Mouse (Mus musculus) thymus, adult 18-20 months (tissue): ENCODE measurements around the gene Ttc28.
A peak's percentile ranks its signal among the peaks of the same experiment; 100 is the strongest.

Source experiments
- DNase-seq, 2 experiments: peaks; one replicate each; pipeline ENCODE4 v3.0.0; 2022; ENCODE audit warnings: mixed read lengths in 2 of 2

Gene Ttc28

GRCm38 (mm10) chr5:111218111-111218891 lies 338.7 kb downstream of the Ttc28 start:
- DNase-seq: no peak

DNA sequence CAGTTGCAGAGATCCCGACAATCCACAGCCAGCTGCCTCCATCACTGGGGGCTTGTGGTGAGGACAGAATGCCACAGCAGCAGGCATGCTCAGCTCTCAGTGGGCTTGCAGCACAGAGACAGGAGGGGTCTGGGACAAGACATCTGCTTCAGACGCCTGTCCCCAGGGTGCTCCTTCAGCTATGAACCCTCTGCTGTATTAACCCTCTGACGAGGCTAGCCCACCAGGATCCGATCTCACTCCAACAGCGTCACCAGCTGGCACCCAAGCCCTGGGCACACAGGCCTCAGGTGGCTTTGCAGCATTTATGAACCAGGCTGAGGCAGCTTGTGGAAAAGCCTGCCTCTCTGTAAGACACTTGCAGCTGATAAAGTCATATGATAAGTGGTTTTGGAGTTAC lies 339.4 kb downstream of the Ttc28 start:
- DNase-seq: no peak

GRCm38 (mm10) chr5:111220679-111221380 lies 341.2 kb downstream of the Ttc28 start:
- peak; percentile 29 to 36 for DNase-seq

DNA sequence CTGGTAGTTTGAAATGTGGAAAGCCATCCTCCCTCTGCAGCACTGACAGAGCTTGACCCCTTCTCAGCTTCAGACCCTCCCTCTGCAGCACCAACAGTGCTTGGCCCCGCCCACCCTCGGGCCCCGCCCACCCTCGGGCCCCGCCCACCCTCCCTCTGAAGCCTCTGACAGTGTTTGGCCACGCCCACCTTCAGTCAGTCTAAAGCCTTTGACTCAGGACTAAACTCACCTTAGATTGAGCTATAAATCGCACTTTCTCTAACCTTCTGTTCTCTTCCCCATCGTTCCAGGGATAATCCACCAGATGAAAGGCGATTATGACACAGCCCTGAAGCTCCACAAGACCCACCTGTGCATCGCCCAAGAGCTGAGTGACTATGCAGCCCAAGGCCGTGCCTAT lies 343.2 kb downstream of the Ttc28 start:
- no peak for DNase-seq

DNA sequence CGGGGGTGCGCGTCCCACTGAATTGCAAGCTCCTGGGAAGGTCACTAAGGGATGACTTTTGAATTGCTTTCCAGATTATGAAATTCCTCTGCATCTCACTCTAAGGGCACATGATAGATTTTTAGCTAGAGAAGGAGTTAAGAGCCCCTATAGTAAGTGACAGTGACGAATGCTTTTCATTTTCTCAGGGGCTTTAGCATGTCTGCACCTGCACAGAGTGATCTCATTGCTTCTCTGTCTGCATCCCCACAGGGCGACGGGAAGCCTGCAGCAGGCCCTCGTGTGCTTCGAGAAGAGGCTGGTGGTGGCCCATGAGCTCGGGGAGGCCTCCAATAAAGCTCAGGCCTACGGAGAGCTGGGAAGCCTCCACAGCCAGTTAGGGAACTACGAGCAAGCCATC lies 345.7 kb downstream of the Ttc28 start:
- no peak for DNase-seq

GRCm38 (mm10) chr5:111226486-111226885 lies 346.9 kb downstream of the Ttc28 start:
- no peak for DNase-seq

GRCm38 (mm10) chr5:111227850-111228249 lies 348.2 kb downstream of the Ttc28 start:
- no peak for DNase-seq

DNA sequence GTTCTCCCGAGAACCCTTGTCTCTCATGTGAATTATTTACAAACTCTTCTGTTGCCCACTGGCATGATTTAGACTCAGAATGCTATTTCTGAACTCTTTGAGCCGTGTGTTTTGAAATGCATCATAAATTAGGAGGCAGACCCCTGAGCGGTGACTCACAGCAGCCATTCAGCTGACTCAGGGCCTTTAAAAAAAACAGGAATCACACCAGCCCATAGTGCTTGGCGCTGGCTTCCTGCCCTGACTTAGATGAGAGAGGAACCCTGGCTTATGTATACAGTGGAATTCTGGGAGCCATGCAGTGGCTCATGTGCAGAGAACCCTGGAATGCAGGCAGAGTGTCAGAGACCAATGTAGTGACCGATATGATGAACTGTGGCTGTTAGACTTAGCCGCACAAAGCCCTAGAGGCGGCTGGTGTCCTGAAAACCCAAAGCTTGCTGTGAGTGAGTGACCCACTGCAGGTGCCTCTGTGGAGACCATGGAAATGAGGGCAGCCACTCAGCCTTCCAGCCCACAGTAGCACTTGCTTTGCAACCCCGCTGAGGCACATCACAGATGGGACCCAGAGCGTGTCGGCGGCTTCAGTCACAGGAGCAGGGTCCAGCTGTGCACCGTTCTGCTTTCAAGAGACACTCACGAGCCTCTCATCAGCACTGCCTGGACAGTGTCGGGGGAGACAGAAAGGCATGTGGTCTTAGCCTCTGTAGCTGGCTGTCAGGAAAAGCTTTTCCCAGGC lies 348.9 kb downstream of the Ttc28 start:
- DNase-seq: no peak

GRCm38 (mm10) chr5:111229041-111229394 lies 349.4 kb downstream of the Ttc28 start:
- DNase-seq: no peak

DNA sequence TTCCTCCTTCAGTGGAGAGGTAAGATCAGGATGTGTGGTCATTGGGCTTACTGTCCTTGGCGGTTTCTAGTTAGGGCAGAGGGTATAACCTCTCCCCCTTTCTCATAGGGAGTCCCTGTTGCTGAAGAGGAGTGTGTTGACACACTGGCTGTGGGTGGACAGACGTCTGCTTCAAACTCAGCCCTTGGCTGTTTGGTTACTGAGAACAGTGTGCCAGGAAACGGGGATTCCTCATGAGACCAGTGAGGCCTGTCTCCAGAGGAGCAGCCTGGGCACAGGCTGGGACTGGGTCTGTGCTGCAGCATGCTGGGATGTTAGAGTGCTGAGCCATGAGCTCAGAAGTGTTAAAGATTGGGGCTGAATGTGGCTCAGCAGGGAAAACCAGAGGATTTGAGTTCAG lies 350.1 kb downstream of the Ttc28 start:
- DNase-seq: no peak

DNA sequence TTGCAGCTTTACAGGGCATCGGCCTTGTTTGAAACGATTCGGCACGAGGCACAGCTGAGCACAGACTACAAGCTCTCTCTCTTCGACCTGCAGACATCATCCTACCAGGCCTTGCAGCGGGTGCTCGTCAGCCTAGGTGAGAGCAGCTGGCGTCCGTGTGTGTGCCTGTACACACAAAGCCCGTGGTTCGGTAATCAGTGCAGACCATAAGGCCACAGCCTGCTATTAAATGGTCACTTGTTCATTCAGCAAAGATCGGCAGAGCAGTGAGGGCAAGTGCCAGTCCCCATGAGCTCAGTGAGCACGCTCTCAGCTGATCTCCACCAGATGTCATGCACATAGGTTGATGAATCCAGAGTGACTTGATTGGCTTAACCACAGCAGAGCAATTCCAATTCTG lies 351.4 kb downstream of the Ttc28 start:
- DNase-seq: no peak

DNA sequence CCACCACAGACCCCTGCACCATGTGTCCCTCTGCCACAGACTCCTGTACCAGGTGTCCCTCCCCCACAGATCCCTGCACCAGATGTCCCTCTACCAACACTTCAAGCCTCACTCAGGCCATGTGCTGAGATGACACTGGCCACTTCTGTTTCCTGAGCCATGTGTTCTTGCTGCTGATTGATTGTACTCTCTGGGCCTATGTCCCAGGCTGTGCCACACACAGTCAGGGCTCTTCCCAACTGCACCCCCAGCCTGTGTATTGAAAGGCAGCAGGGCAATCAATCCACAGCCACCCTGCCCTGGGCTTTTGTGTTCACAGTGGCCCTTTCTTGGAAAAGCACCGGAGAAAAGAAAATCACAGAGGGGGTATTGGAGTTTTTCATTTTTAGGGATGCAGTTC lies 352.2 kb downstream of the Ttc28 start:
- DNase-seq: no peak

DNA sequence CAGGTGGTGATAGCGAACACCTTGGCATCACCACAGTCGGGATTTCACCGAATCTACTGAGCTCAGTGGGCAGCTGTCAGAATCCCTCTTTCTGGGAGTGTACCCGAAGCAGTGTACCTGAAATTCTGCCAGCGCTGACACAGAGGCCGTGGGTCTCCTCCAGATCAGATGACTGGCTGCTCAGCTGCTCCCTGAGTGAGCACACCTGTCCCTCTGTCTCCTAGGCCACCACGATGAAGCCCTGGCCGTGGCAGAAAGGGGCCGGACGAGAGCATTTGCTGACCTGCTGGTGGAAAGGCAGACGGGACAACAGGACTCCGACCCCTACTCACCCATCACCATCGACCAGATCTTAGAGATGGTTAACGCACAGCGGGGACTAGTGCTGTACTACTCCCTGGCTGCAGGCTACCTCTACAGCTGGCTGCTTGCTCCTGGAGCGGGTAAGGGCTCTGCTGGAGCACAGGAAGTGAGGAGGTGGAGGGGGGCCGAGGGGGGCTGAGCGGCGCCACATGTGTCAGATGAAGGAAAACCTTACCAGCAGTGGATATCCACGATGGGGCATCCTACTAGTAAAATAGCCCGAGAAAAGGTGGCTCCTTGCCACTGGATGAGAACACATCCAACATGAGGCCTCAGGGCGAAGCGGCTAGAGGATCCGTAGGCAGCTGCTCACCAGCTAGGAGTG lies 353.6 kb downstream of the Ttc28 start:
- DNase-seq: no peak

DNA sequence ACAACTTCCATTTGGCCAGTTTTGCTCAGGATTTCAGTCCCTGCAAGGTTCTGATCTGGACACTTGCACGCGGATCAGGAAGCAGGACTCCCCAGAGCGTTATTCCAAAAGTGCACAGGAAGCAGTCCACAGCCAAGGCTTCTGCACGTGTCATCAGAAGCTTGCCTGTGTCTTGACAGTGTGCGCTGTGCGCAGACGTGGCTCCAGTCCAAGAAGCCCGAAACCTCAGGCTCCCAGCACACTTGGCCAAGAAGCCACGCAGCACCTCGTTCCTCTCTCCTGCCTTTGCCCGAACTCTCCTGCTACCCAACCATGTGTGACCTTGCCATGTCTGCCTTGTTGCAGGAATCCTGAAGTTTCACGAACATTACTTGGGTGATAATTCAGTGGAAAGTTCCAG lies 355.5 kb downstream of the Ttc28 start:
- no peak for DNase-seq

GRCm38 (mm10) chr5:111237176-111237636 lies 357.6 kb downstream of the Ttc28 start:
- DNase-seq: no peak

GRCm38 (mm10) chr5:111239223-111239622 lies 359.6 kb downstream of the Ttc28 start:
- DNase-seq: peak in 1 of 2 experiments; percentile 17

DNA sequence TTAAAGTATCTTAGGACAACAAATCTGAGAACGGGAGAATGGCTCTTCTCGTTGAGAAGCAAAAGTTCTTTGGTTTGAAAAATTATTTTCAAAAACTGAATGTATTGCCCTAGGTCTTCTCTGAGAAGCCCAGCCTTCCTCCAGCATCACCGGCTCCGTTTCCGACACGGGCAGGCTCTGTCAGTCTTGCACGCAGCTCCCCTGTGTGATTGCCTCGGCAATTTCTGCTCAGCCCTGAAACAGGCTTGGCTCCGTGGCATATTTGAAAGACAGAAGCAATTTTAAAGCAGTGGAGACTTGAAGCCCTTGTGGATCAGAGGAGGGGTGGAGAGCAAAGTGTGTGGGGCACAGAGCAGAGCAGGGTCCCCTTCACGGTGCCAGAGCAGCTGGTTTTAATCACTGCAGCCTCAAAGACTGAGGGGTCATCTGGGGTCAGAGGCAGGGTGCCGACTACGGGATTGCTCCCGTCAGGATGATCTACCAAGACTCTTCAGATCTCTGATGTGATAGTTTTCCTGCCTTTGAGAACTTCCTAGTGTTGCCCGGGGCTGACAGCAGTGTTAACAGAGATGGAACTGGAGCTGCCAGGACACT lies 363.9 kb downstream of the Ttc28 start:
- no peak for DNase-seq

DNA sequence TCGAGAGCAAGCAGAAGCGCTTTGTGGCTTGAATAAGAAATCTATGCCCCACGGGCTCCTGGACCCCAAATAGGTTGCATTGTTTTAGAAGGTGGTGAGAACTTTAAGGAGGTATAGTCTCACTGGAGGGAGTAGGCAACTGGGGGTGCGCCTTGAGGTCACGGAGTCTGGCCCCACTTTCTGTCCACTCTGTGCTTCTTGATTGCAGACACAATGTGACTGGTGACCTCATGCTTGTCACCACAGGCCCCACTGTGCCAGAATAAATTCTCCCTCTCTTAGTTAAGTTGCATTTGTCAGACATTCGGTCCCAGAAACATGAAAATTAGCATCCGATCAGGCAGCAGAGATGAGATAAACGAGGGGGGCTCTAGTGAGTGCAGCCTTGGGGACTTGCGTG lies 364.5 kb downstream of the Ttc28 start:
- no peak for DNase-seq

GRCm38 (mm10) chr5:111247571-111248265 lies 368.1 kb downstream of the Ttc28 start:
- DNase-seq: no peak

DNA sequence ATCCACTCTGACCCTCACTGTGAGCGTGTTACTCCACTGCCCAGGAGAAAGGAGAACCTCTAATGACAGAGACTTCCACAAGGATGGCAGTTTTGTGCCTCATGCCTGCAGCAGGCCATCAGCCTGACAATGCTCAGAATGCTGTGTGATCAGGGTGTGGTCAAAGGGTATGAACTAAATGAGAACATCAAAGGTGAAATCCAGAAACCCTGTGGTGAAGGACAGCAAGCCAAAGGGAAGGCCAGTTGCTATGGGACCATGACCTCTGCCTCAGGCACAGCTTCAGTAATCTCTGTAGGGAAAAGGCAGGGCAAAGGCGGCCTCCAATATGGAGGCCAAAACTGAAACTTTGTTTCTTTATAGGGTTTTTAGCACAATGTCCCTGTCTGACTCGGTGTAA lies 372.5 kb downstream of the Ttc28 start:
- DNase-seq: no peak

DNA sequence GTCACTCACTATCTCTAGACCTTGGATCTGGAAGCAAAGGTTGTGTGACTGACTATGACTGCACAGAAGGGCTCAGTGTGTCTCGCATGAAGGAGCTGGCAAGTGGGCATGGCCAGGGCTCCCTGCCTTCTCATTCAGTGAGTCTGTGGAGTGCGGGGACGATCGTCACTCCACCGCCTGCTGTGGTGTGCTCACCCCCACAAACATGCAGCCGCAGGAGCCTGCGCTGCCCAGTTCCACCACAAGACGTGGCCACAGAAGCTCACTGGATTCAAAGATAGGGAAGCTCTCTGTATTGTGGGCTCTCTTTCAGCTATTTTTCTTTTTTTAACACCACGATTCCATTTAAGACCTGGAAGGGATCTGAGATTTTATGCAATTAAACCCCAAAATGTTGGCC lies 374.8 kb downstream of the Ttc28 start:
- DNase-seq: no peak

DNA sequence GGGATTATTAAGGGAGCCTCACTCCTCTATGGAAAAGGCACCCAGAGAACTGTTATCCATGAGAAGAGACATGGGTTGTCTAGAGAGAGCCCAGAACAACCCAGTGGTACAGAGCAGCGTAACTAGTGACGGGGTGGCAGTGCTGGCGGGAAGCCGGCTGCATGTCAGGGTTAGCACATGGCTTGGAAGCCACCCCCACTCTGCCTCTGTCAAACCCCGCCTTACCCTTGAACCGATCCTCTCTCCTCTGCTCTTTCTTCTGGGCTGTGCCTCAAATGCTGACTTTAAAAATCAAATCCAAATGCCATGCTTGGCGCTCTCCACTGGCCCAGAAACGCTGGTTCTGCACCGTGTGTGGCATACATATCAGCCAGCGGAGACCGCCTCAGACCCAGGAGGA lies 375.2 kb downstream of the Ttc28 start:
- no peak for DNase-seq
